Mouse (Mus musculus) liver, postnatal 0 days (tissue): ENCODE data around the gene Hirip3.

Source experiments
- CTCF ChIP-seq: sonication (generic); IDR thresholded peaks from 2 replicates; pipeline ENCODE4 v1.5.1; 2016; ENCODE audit warnings: antibody characterized with exemption, low read depth
- EP300 ChIP-seq: IDR thresholded peaks from 2 replicates; pipeline ENCODE4 v1.6.1; 2016; ENCODE audit warnings: antibody characterized with exemption, low read depth, mild to moderate bottlenecking

DNA sequence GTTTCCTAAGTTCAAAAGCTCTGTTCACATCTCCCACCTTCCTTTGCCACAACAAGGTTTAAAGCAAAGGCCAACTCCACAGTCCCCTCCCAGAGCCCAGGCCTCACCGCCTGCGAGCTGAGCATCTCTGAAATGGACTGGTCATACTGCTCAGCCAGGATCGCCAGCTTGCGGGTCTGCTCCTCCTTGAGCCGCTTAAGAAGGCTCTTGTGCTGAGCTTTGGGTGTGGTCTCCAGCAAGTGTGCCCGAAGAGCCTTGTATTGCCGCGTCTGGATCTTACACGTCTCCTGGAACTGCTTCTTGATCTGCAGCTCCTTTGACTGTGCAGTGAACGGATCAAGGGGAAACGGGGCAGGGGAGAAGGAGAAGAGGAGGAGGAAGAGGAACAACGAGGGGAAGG lies 6.2 kb downstream of the Hirip3 start:
- TF ChIP-seq CTCF (no peak), EP300 (no peak)
